Mouse (Mus musculus) erythroblast, embryonic 14.5 days (primary cell): ENCODE measurements around the gene Cacna1a.

Experiments
- GATA1 ChIP-seq: IDR thresholded peaks from 2 replicates; pipeline ENCODE4 v1.6.1; 2012; ENCODE audit warnings: low read length, inconsistent platforms, mixed read lengths
- TAL1 ChIP-seq: IDR thresholded peaks from 3 replicates; pipeline ENCODE4 v1.6.1; 2012; ENCODE audit warnings: low read length, inconsistent platforms, mixed read lengths

DNA sequence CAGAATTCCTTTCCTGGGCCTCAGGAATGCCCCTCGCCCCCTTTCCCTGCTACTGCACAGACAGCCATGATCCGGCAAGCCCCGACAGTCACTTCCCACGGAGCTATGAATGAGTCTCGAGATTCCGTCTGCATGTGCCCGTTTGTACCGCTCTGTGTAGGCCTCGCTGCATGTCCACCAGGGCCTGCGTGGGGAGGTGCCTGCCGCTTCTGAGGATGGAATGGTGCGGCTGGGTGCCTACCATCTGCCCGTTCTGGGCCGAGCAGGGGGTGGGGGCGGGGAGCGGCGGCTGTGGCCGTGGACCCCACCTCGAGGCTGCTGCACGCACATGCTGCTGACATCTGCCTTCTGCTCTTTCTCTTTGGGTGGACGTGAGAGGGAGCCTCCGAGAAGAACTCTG is 228.8 kb downstream of the Cacna1a start:
- no peak for TF ChIP-seq GATA1
- no peak for TF ChIP-seq TAL1
